Mouse (Mus musculus) forebrain, postnatal 0 days (tissue): ENCODE measurements around the gene Rhno1. TPM values are rescaled to one million over a fixed set of nuclear protein-coding genes. Genes with fewer than 3 reads are reported as not detected.

Source experiments
- ATAC-seq: fragments of 200-750 bp; cut with Nextera tagmentation; 2 replicates; pipeline ENCODE4 v1.8.0; 2017; ENCODE audit warnings: mild to moderate bottlenecking, moderate library complexity
- DNase-seq: peaks from one replicate; pipeline ENCODE4 v3.0.0-alpha.2; 2015
- H3K27ac ChIP-seq: fragments of 300-500 bp; sonication (generic); 2 replicates; pipeline ENCODE4 v1.5.1; 2014; ENCODE audit warnings: low read depth, mild to moderate bottlenecking, antibody characterized with exemption, low read length, moderate library complexity, mixed read lengths
- H3K27me3 ChIP-seq: fragments of 300-500 bp; sonication (generic); 2 replicates; pipeline ENCODE4 v1.6.1; 2014; ENCODE audit warnings: mild to moderate bottlenecking, low read length, mixed read lengths; ENCODE audit not compliant: insufficient read depth
- H3K36me3 ChIP-seq: fragments of 300-500 bp; sonication (generic); 2 replicates; pipeline ENCODE4 v1.6.1; 2014; ENCODE audit warnings: mild to moderate bottlenecking, moderate library complexity; ENCODE audit not compliant: insufficient read depth
- H3K4me1 ChIP-seq: fragments of 300-500 bp; sonication (generic); 2 replicates; pipeline ENCODE4 v1.6.1; 2014; ENCODE audit warnings: antibody characterized with exemption; ENCODE audit not compliant: insufficient read depth
- H3K4me2 ChIP-seq: fragments of 300-500 bp; sonication (generic); 2 replicates; pipeline ENCODE4 v1.6.1; 2014; ENCODE audit warnings: low read depth, mild to moderate bottlenecking, moderate library complexity
- H3K4me3 ChIP-seq: fragments of 300-500 bp; sonication (generic); 2 replicates; pipeline ENCODE4 v1.5.1; 2014; ENCODE audit warnings: low read depth, low read length, mixed read lengths
- H3K9ac ChIP-seq: fragments of 300-500 bp; sonication (generic); 2 replicates; pipeline ENCODE4 v1.6.1; 2014; ENCODE audit warnings: mild to moderate bottlenecking
- H3K9me3 ChIP-seq: fragments of 300-500 bp; sonication (generic); 2 replicates; pipeline ENCODE4 v1.6.1; 2016; ENCODE audit warnings: low read length
- CTCF ChIP-seq: sonication (generic); IDR thresholded peaks from 2 replicates; pipeline ENCODE4 v1.5.1; 2016; ENCODE audit warnings: antibody characterized with exemption, control low read depth, low read depth
- WGBS: fragments of 180-500 bp; shearing (Covaris S2); extraction: QIAGEN DNeasy Blood & Tissue Kit; methylation state at CpG from one replicate; pipeline ENCODE4 v1.1.7; 2014; 5-methylcytosine and 5-hydroxymethylcytosine counted together
- polyA plus RNA-seq: library from polyadenylated mRNA; unstranded; fragments of >200 nt; fragmentation: Nextera tagmentation; extraction: Ambion mirVana; gene quantifications from 2 replicates; pipeline ENCODE4 v1.2.1, GENCODE M21; 2015
- total RNA-seq: library from RNA; depleted of rRNA; stranded (reverse); fragments of >200 nt; gene quantifications from 2 replicates; pipeline ENCODE4 v1.2.3, GENCODE M21; 2014

Gene Rhno1
- total and polyA plus RNA-seq, 2 experiments from 2014 or later, result 21.5 to 69.0 TPM

GRCm38 (mm10) chr6:128363007-128363825, 505 bp upstream of the Rhno1 start:
- WGBS, result 5% methylated on average over 46 of the region's 46 CpGs
- peak overlapping the region; percentile 88; the same call in 1 of the 2 replicates for H3K27ac ChIP-seq
- peak overlapping the region; percentile 78 for H3K4me3 ChIP-seq
- no peak for TF ChIP-seq CTCF
- H3K4me2 ChIP-seq, result peak overlapping the region; percentile 100
- DNase-seq, result no peak
- peaks cover 12% of the 10 kb centered on the region for H3K4me1 ChIP-seq
- H3K27me3 ChIP-seq, result no peaks in the 10 kb centered on the region
- ATAC-seq, result peak; percentile 27
- H3K36me3 ChIP-seq, result 0 out of 2 replicates have a peak, but pooled peaks cover 3% of the 10 kb centered on the region
- no peaks in the 10 kb centered on the region for H3K9me3 ChIP-seq
- H3K9ac ChIP-seq, result peak overlapping the region; percentile 76

GRCm38 (mm10) chr6:128361901-128362300, 810 bp downstream of the Rhno1 start:
- 14% methylated on average over 9 of the region's 9 CpGs for WGBS
- DNase-seq, result no peak
- H3K27ac ChIP-seq, result peak overlapping the region; percentile 88; the same call in 1 of the 2 replicates

GRCm38 (mm10) chr6:128358999-128359398, 3.7 kb downstream of the Rhno1 start:
- Histone ChIP-seq H3K36me3 (peaks cover 10% of the 10 kb centered on the region), H3K4me1 (peaks cover 19% of the 10 kb centered on the region), H3K4me2 (no peak overlapping the region), H3K27ac (no peak overlapping the region), H3K4me3 (no peak overlapping the region), H3K9ac (no peak overlapping the region), H3K9me3 (no peaks in the 10 kb centered on the region), H3K27me3 (no peaks in the 10 kb centered on the region)
- peak; percentile 89 for TF ChIP-seq CTCF
- DNase-seq, result peak; percentile 82
- no peak for ATAC-seq
- WGBS, result 4% methylated on average over 2 of the region's 2 CpGs

More at GRCm38 (mm10) chr6:128361901-128362300, 810 bp downstream of the Rhno1 start:
- peaks cover 12% of the 10 kb centered on the region for H3K4me1 ChIP-seq
- no peak for TF ChIP-seq CTCF
- peak overlapping the region; percentile 100 for H3K4me2 ChIP-seq
- H3K36me3 ChIP-seq, result peaks cover 10% of the 10 kb centered on the region
- H3K9me3 ChIP-seq, result no peaks in the 10 kb centered on the region
- H3K27me3 ChIP-seq, result no peaks in the 10 kb centered on the region
- peak overlapping the region; percentile 78 for H3K4me3 ChIP-seq
- no peak for ATAC-seq
- peak overlapping the region; percentile 76 for H3K9ac ChIP-seq

- peaks cover 10% of the 10 kb centered on the region for H3K36me3 ChIP-seq
- peak within 1 kb of the TSS; percentile 79 for H3K9ac ChIP-seq
- no peaks in the 10 kb centered on the region for H3K9me3 ChIP-seq
- peak; percentile 98 for ATAC-seq
- H3K27me3 ChIP-seq, result no peaks in the 10 kb centered on the region
- H3K27ac ChIP-seq, result peak within 1 kb of the TSS; percentile 89
- peak; percentile 99 for DNase-seq
- peaks cover 8% of the 10 kb centered on the region for H3K4me1 ChIP-seq
- peak within 1 kb of the TSS; percentile 73 for H3K4me3 ChIP-seq
- no peak for TF ChIP-seq CTCF
- H3K4me2 ChIP-seq, result peak within 1 kb of the TSS; percentile 66
- WGBS, result 1% methylated on average over 37 of the region's 42 CpGs
These were observed 6.8 kb downstream of the Rhno1 start, which contains the start of gene Tulp3 for GRCm38 (mm10) chr6:128355726-128356416. Tulp3 (minus strand) TSS chr6:128355851.

GRCm38 (mm10) chr6:128355201-128355681, 7.5 kb downstream of the Rhno1 start:
- TF ChIP-seq CTCF, result no peak
- peak overlapping the region; percentile 73 for H3K4me3 ChIP-seq
- ATAC-seq, result peak; percentile 79
- H3K36me3 ChIP-seq, result peaks cover 10% of the 10 kb centered on the region
- WGBS, result under 1% methylated on average over 26 of the region's 28 CpGs
- peak overlapping the region; percentile 79 for H3K9ac ChIP-seq
- peak overlapping the region; percentile 89 for H3K27ac ChIP-seq
- H3K27me3 ChIP-seq, result no peaks in the 10 kb centered on the region
- peaks cover 7% of the 10 kb centered on the region; the same call in 1 of the 2 replicates for H3K4me1 ChIP-seq
- no peaks in the 10 kb centered on the region for H3K9me3 ChIP-seq
- peak; percentile 79 for DNase-seq
- H3K4me2 ChIP-seq, result peak overlapping the region; percentile 66

- peaks cover 10% of the 10 kb centered on the region for H3K36me3 ChIP-seq
- no peak overlapping the region; the same call in 1 of the 2 replicates for H3K4me2 ChIP-seq
- no peak overlapping the region for H3K27ac ChIP-seq
- no peaks in the 10 kb centered on the region for H3K27me3 ChIP-seq
- 25% methylated on average over 3 of the region's 3 CpGs for WGBS
- no peak overlapping the region for H3K4me3 ChIP-seq
- DNase-seq (no peak), ATAC-seq (no peak)
- no peak for TF ChIP-seq CTCF
- H3K4me1 ChIP-seq, result peaks cover 7% of the 10 kb centered on the region; the same call in 1 of the 2 replicates
- 0 out of 2 replicates have a peak overlapping the region, but pooled peaks have one; percentile 2 for H3K9ac ChIP-seq
- no peaks in the 10 kb centered on the region for H3K9me3 ChIP-seq
These were observed 8.6 kb downstream of the Rhno1 start for GRCm38 (mm10) chr6:128354140-128354539.
